Mouse (Mus musculus): ENCODE measurements around the gene Palm2. TPM values are rescaled to one million over a fixed set of nuclear protein-coding genes. Genes with fewer than 3 reads are reported as not detected.
A peak's percentile ranks its signal among the peaks of the same experiment; 100 is the strongest.

Palm2 gene
- total RNA-seq, 2 experiments from 2014 or later: 63.4 to 65.6 TPM

DNA sequence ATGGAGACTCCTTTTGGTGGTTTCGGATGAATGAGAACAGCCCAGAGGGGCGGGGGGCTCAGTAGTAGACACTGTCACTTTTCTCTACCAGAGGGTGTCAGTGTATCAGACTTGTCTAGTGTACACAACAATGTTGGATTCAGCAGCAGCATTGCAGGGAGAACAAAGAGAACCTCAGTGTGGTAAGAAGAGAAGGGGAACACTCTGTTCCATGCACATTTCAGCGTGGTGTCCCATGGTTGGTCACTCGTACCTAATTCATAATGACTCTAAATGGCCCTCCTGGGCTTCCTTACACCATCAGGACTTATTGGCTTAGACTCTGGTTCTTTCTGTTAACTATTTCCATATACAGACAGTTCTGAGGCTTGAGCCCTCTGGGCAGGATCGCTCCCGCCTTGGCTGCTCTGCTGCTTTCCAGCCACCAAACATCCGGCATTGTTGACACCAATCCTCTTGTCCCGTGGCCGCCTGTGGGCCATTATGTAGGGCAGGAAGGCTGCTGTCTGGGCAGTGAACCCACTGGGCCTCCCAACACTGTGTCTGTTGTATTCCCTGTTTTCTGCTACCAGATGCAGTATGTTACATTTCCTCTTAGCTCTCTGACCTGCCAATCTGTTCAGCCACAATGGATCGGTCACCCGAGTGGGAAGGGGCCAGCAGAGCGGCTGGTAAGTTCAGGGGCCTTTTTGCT, 264.0 kb downstream of the Palm2 start:
- no peak for DNase-seq (ENCODE audit: low spot score in 2 of 2)

DNA sequence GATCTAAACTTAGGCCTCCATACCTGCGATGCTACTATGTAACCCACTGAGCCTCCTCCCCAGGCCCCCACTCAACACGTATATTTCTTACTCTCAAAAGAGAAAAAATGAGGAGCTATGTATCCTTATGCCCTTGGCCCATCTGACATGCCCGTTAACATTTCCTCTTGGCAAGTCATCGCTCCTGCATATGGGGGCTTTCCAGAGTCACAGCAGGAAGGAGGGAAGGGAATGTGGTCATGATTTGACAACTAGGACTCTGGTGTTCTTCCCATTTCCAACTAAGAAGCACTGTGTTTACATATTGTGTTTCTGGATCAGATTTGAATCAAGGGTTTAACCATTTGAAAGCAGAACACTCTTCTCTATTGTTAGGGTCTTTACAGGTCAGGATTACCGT, 267.5 kb downstream of the Palm2 start:
- no peak for DNase-seq (ENCODE audit: low spot score in 2 of 2)

DNA sequence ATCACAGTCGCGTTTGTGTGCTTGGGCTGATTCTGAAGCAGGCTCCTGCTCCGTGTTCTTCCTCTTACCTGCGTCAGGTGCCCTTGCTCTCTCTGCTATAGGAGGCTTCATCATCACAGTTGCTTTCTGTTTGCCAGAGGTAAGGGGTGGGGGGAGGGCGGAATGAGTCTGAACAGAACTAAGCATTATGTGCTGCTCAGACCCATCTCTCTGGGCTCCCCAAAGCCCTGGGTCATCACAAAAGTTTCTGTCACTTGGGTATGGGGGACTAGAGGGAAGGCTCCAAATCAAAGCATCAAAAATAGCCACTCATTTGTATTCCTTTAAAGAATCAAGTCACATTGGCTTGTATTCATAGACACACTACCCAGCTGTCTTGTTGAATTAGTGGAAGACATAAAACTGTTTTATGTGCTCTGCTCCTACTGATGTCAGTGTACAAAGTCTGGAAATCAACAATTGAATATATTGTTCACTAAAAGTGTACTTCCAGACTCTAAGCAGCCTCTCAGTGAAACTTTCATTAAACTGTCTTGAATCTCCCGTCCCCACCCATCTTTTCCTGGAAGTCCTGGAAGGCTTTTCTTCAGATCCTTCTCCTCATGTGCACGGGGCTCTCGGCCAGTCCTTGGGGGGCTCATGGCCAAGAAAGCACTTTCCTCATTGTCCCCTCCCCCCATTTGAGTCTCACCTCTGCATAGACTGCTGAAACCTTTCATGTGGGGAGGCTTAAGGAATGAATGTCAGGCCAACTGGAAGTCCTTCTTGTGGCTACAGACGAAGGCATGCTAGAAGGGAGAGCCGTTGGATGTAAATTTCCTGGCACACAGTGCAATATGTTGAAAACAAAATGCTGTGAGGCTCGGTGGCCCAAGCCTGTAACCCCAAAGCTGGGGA, 269.8 kb downstream of the Palm2 start:
- DNase-seq (ENCODE audit: low spot score in 2 of 2): no peak

DNA sequence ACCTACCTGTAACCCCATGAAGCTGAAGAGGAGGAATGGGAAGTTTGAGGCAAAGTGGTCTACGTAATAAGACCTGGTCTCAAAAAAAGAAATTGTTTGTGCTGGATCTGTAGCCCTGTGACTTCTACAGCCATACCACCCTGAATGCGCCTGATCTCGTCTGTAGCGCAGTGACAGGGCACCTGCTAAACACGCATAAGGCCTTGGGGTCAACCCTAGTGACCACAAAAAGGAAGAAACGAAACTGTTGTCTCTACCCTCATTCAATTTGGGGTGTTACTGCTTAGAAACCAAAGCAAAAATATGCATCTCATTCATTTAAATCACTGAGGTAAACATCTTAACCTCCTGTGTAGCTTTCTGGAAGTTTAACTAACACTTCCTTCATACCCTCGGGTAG, 270.5 kb downstream of the Palm2 start:
- DNase-seq (ENCODE audit: low spot score in 2 of 2): no peak

DNA sequence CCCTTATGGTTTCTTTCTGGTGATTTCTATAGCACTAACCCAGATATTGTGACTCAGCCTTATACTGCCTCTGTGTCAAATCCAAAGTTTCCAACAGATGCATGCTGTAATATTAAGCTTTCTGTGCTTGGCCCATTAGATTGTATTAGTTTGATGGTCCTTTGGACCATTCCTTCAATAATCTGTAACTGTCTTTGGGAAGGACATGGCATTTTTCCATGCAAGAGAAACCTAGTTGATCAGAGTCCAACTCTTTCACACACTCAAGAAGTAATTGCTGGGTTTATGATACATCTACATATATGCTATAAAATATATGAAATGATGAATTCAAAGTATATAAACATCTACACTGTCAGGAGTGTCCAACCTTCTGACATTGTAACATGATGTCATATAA, 281.8 kb downstream of the Palm2 start:
- DNase-seq (ENCODE audit: low spot score in 2 of 2): no peak

DNA sequence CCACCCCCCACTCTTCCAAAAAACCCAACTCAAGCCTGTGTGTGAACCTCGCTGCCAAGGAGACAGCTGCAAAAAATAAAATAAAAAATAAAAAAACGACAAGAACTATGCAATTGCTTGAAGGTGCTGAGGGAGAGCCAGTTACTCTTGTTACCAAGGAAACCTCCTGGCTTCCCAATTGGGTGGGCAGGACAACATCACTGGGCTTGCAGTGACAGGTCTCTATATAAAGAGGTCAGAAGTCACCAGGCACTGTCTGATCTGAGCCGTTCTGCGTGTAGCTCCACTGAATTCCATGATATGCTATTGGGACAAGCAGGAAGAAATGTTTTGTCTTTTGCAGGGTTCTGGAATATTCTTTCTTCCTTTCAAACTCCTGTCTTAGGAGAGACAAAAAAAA, 282.7 kb downstream of the Palm2 start:
- DNase-seq (ENCODE audit: low spot score in 2 of 2): no peak

DNA sequence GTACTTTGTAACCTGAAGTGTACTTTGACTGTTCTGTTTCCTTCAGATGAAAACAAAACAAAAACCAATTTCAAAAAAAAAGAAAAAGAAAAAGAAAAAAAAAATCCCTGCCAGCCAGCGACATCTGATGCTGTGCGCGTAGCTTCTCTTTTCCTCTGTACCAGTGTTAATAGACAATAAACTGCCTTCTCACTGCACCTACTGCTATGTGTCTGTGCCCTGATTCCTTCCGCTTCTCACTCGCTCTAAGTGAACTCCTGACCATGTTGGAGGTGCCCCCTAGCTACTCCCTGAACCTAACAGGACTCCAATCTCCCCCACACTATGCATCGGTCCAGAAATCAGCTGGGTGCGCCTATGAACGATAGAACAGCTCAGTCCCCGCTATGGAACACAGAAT, 283.3 kb downstream of the Palm2 start, which contains the start of gene Akap2:
Gene Akap2, plus strand, starts transcription at position 304 of the 400 bp plus-strand sequence.
- no peak for DNase-seq (ENCODE audit: low spot score in 2 of 2)

DNA sequence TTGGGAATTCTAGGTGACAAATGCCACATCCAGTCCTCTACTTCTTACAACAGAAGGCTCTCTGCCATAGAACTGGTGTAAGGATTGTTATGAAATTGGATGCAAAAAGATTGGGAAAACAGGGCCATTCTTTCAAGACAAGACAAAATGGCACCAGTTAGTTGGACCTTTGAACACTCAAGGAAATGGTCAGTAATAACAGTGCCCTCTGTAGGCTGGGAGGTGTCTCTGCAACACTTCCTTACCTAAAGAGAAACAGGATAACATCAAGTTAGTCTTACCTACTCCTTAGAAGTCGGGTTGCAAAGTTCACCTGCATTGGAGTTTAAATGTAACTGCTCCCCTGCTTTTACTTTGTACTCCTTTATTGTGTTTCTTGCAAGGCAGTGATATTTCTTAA, 285.3 kb downstream of the Palm2 start:
- no peak for DNase-seq (ENCODE audit: low spot score in 2 of 2)

DNA sequence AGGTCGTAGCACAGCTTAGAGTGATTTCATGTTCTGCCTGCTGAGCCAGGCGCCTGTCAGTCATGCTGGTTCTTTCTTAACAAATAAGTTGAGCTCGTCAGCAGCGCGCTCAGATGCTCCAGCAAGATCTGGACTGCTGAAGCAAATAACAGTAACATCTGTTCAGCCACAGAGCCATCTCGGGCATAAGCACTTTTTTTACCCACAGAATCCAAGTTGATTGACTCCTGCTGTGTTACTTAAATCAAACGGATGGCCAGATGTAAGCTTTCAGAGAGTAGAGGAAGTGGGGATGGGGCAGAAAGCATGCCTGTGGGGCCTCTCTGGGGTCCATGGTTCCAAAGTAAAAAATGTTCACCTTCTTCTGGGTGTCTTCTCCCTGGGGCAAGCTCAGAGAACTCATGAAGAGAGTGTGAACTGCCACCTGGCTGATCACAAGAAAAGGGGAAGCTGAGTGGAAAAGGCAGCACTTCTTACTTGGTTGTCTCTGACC, 286.9 kb downstream of the Palm2 start:
- no peak for DNase-seq (ENCODE audit: low spot score in 2 of 2)

DNA sequence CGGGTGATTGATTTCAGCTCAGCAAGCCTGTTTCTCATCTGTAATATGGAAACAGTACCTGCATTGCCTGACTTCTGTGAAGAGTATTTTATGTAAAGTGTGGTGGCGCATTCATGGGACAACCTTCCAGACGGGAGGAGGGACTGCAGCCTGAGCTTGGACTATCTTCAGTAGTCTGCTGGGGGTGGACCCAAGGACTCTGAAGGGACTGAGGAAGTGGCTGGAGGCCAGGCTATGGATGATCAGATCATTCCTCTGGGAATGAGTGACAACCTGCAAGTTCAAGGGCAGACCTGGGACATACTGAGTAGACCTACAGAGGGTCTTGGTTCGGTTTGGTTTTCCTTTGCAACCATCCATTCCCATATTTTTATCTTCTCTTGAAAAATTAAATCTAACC, 288.2 kb downstream of the Palm2 start:
- no peak for DNase-seq (ENCODE audit: low spot score in 2 of 2)

DNA sequence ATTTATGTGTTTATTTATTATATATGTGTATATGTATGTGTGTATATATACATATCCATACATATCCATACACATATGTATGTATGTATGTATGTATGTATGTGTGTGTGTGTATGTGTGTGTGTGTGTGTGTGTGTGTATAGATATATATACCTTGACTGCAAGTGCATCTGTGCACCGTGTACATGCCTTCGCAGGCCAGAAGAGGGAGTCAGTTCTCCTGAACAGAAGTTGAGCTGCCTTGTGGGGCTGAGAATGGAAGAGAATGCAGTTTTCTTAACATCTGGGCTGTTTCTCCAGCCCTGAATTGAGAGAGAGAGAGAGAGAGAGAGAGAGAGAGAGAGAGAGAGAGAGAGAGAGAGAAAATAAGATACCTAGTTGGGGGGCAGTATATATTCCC, 289.6 kb downstream of the Palm2 start:
- DNase-seq (ENCODE audit: low spot score in 2 of 2): no peak

DNA sequence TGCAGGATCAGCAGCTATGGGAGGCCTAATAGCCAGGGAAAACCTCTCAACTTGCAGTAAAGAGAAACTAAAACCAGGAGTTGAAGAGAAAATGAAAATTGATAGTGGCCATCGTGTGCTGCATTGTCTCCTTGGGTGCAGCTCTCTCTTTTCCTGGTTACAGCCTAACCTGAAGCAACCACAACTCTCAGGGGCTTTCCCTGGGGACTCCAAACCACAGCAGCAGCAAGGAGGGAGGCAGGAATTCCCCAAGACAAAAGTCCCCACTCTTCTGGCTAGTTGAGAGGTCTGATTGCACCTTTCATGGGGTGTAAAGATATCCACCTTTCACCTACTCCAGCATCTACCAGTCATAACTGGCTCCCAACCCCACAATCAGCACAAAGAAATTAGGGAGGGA, 291.5 kb downstream of the Palm2 start:
- no peak for DNase-seq (ENCODE audit: low spot score in 2 of 2)

DNA sequence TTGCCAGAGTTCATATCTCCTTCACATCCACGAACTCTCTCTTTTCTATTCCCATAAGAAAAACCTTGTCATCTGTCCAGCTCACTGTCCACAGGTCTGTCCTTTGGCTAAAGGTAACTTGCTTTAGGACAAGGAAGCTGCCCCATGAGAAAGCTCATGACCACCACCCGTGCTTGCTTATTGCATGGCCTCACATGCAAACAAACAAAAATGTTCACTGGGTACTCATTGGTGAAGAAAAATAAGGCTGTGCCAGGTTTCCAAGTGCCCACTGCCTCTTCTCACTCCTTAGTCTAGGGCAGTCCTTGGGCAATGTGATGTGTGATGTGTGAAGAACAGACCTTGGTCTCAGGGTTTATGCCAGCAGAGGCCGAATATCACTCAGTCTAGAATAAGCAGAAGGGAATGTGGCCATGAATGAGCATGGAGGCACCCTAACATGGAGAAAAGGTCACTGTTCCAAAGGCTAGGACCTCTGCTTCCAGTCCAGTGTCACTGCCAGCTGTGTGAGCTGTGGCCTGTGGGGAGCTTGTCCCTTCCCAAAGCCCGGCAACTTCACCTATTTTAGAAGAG, 294.6 kb downstream of the Palm2 start:
- DNase-seq (ENCODE audit: low spot score in 2 of 2): no peak

DNA sequence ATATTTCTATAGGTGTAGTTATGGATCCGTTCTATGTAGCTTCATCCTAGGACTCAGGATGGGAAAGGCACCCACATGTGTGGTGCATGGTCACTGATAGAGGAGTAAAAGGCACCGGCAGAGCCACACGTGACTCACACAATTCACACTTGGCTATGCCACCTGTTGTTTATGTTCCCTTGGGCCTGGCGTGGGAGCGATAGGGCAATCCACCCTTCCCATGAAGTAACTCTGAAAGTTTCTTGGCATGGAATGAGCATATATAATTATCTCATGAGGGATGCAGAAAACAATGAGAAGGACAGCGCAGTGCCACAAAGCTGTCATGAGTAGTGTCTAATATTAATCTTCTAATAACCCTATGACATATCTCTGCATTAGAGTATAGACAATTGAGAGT, 296.0 kb downstream of the Palm2 start:
- DNase-seq (ENCODE audit: low spot score in 2 of 2): no peak

DNA sequence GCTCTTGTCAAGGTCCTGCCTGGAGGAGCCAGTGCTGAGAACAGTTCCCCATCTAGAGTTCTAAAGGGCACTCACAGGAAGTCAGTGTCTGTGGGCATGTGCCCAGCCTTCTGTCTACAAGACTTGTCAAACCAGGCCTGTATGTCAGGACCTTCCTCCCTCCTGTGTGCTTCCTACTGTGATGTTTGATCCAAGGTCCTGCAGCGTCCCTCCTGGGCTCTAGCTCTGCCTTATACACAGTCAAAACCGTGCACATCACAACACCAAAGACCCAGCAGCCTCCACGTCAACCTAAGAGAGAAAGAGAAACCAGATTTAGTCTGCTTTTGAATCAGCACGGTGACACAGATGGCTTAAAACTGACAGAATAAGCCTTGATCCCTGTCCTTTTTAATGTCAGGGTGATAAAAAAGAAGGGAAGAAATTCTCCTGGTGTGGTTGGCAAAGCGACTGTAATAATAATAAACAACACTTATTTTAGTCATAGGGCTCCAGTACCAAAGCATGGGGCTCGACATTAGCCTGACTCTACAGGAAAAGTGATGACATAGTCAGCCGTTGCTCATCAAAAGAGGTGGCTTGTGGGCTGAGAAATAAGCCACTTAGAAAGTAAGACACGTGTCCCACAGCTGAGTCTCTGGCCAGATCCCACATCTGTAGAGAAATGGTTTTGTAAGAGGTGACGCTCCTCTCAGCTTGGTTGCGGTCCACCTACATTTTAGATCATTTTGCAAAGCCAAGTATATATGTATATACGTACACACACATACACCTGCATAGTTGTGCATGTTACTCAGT, 297.0 kb downstream of the Palm2 start:
- no peak for DNase-seq (ENCODE audit: low spot score in 2 of 2)

DNA sequence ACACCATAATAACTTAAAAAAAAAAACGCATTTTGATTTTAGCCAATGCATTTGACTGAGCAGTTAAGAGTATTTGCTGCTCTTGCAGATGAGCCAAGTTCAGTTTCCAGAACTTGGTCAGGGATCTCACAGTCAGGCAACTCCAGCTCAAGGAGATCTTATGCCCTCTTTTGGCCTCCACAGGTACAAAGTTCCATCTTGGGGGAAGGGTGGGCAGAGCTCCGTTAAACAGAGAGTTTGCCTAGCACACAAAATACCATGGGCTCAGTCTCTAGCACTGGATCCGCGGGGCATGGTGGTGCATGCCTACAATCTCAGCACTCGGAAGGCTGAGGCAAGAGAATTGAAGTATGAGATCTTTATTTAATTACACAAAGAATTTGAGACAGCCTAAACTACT, 298.3 kb downstream of the Palm2 start:
- DNase-seq (ENCODE audit: low spot score in 2 of 2): no peak

DNA sequence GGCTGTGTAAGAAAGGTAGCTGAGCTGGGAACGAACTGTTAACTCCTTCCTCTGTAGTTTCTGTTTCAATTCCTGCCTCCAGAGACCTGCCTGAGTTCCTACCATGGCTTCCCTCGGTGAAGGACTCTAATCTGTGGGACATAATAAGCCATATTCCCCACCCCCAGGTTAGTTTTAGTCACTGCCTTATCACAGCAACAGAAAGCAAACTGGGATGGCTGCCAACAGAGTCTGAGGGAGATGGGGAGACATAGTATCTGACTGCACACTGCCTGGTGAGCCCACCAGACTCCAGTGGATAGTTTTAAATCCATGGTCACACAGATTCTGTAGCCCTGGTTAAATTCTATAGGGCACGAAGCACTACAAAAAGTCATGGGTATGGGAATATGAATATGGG, 299.4 kb downstream of the Palm2 start:
- peak; percentile 25 to 27 for DNase-seq (ENCODE audit: low spot score in 2 of 2)

DNA sequence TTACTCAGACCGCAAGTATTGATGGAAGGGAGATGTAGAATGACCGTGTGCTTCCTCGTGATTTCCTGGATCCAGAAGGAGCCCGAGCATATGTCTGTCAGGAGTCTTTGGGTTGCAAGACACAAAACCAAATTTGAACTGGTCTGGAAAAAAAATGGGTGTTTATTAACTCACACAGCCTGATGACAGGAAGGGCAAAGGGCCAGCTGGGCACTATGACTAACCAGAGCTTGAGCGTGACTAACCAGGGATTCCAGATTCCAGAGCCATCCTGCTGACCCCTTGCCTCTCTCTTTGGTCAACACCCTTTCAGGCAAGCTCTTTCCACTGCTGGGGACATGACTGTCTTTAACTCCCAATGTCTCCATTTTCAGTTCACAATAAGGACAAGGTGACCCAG, 301.4 kb downstream of the Palm2 start:
- DNase-seq (ENCODE audit: low spot score in 2 of 2): no peak

DNA sequence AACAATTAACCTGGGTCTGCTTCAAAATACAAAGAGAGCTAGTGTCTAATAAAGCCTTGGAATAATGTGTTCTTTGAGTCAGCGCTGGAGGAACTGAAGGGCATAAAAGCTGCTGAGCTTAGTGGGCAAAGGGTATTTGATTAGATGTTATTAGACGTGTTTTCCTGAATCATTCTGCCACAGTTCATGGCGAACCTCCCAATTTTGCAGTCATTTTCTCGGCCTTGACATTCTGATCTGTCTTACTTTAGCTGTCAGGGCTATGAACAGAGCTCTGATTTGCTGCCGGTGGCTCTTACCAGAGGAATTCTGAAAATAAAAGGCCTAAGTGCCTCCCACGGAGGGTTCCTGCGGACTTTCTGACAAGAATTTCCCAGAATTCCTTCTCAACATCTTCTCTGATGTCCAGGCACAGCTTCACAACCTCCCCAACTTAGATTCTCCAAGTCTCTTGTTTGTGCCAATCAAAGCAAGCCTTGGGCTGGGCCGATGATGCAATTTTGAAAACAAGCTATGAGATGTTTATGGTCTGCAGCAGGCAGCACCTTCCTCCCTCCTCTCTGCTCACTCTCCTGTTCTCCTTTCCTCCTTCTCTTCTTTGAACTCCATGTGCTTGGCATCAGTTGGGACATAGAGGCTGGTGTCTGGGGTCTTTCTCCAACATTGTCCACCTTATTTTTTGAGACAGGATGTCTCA, 305.0 kb downstream of the Palm2 start:
- no peak for DNase-seq (ENCODE audit: low spot score in 2 of 2)

DNA sequence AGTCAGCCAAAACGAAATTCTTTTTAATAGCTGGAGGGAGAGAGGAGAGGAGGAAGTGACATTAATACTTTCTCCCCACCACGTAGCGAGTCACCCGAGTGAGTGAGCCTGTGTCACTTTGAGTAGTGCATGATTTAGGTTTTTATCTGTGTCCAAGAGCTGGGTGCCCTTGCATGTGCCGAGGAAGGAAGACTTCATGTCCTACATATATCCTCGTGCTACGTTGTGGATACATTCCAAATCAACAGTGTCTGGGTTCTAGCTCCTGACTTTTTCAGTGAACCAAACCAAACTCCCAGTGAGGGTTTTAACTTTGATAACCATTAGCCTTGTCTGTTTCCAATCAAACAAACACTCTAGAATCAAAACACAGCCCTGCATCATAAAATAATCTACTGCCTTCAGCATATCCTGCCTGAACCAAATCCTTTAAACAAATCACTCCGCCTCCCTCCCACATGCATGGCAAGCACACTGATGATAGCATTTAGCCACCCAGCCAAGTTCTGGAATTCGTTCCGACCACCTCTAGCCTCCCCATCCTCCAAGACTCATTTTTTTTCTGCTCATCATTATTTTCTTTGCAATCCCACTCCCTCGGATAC, 309.4 kb downstream of the Palm2 start:
- DNase-seq (ENCODE audit: low spot score in 2 of 2): no peak

All from left cerebral cortex, adult 18-20 months (tissue).